Mouse (Mus musculus) hindbrain, embryonic 10.5 days (tissue): ENCODE measurements around the gene Fam114a1. TPM values are rescaled to one million over a fixed set of nuclear protein-coding genes. Genes with fewer than 3 reads are reported as not detected.
A peak's percentile ranks its signal among the peaks of the same experiment; 100 is the strongest.

ENCODE experiments used
- DNase-seq: peaks from one replicate; pipeline ENCODE4 v3.0.0-alpha.2; 2017; ENCODE audit warnings: low spot score
- H3K27ac ChIP-seq: fragments of 300-500 bp; sonication (generic); 2 replicates; pipeline ENCODE4 v1.5.1; 2016; ENCODE audit warnings: mild to moderate bottlenecking, moderate library complexity
- H3K27me3 ChIP-seq: fragments of 300-500 bp; sonication (generic); 2 replicates; pipeline ENCODE4 v1.6.1; 2016; ENCODE audit warnings: mild to moderate bottlenecking; ENCODE audit not compliant: poor library complexity, insufficient read depth, severe bottlenecking
- H3K36me3 ChIP-seq: fragments of 300-500 bp; sonication (generic); 2 replicates; pipeline ENCODE4 v1.6.1; 2016; ENCODE audit warnings: mild to moderate bottlenecking, moderate library complexity
- H3K4me1 ChIP-seq: fragments of 300-500 bp; sonication (generic); replicated peaks from 2 replicates; pipeline ENCODE4 v1.6.1; 2016; ENCODE audit warnings: mild to moderate bottlenecking
- H3K4me3 ChIP-seq: fragments of 300-500 bp; sonication (generic); 2 replicates; pipeline ENCODE4 v1.5.1; 2016; ENCODE audit warnings: mild to moderate bottlenecking, moderate library complexity
- H3K9me3 ChIP-seq: fragments of 300-500 bp; sonication (generic); 2 replicates; pipeline ENCODE4 v1.6.1; 2016; ENCODE audit warnings: mild to moderate bottlenecking, moderate library complexity
- WGBS: fragments of 180-500 bp; shearing (Covaris S2); methylation state at CpG from one replicate; pipeline ENCODE4 v1.1.7; 2016; 5-methylcytosine and 5-hydroxymethylcytosine counted together
- polyA plus RNA-seq: library from polyadenylated mRNA; unstranded; fragments of >200 nt; fragmentation: Nextera tagmentation; extraction: Ambion mirVana; gene quantifications from 2 replicates; pipeline ENCODE4 v1.2.1, GENCODE M21; 2016

Gene Fam114a1
- polyA plus RNA-seq, 1 experiment from 2014 or later: 18.3 TPM

DNA sequence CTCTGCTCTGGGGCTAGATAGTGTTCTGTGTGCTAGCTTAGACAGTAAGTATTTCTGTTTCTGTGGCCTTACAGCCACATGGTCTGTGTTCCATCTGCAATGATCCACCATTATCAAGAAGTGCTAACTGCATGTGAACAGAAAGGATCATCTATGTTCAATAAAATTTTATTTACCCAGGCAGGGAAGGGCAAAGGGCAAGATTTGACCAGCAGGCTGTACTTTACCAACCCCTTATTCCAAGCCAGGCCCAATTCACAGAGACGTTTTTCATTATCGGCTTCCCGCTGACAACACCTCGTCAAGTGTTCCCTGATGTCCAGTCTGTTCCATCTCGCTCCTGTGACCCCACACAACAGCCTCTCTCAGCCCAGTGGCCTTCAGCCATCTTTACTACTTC, 5.2 kb downstream of the Fam114a1 start:
- no peak overlapping the region for H3K27ac ChIP-seq
- H3K27me3 ChIP-seq: peaks cover 12% of the 10 kb centered on the region; the same call in 1 of the 2 replicates
- no peaks in the 10 kb centered on the region for H3K9me3 ChIP-seq
- H3K36me3 ChIP-seq: no peaks in the 10 kb centered on the region
- no peak for DNase-seq
- no peak overlapping the region for H3K4me3 ChIP-seq
- WGBS: 74% methylated on average over 5 of the region's 5 CpGs
- H3K4me1 ChIP-seq: peaks cover 14% of the 10 kb centered on the region

DNA sequence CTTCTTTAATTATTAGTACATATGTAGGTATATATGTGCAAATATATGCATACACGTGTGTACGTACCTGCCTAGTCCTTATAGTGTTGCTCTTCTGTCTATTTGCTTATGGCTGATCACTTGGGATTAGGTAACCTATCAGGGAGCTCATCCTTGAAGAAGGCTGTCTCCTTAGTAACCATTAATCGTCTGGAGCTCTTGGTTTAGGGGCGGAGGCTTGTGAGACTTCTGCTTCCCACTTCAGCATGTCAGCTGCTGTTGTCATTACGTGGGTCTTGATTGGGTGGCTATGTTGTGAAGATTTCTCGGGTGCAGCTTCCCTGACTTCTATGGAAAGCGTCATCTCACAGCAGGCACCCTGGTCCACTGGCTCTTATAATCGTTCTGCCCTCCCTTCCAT, 7.3 kb downstream of the Fam114a1 start:
- Histone ChIP-seq H3K4me3 (no peak overlapping the region), H3K4me1 (no peaks in the 10 kb centered on the region), H3K36me3 (0 out of 2 replicates have a peak, but pooled peaks cover 3% of the 10 kb centered on the region), H3K27ac (no peak overlapping the region), H3K9me3 (no peaks in the 10 kb centered on the region), H3K27me3 (no peaks in the 10 kb centered on the region)
- no peak for DNase-seq
- WGBS: 81% methylated on average over 8 of the region's 8 CpGs

DNA sequence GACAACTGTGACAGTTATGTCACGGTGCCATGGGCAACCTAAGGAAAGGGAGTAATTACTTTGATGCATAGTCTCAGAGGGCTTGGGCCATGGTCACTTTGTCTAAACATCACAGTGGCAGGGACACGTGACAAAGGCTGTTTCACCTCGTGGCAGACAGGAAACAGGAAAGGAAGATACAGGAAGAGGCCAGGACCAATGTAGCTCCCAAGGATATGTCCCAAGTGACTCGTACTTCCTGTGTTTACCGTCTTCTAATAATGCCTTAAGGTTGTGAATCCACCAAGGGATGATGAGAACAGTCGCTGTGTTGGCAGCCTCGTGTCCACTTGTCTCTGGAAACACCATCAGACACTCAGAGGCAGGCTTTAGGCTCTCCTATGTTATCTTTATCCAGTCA, 16.1 kb downstream of the Fam114a1 start:
- no peaks in the 10 kb centered on the region for H3K4me1 ChIP-seq
- no peaks in the 10 kb centered on the region for H3K27me3 ChIP-seq
- H3K4me3 ChIP-seq: no peak overlapping the region
- DNase-seq: no peak
- WGBS: 80% methylated on average over 7 of the region's 7 CpGs
- no peaks in the 10 kb centered on the region for H3K9me3 ChIP-seq
- H3K27ac ChIP-seq: no peak overlapping the region
- 0 out of 2 replicates have a peak, but pooled peaks cover 3% of the 10 kb centered on the region for H3K36me3 ChIP-seq

DNA sequence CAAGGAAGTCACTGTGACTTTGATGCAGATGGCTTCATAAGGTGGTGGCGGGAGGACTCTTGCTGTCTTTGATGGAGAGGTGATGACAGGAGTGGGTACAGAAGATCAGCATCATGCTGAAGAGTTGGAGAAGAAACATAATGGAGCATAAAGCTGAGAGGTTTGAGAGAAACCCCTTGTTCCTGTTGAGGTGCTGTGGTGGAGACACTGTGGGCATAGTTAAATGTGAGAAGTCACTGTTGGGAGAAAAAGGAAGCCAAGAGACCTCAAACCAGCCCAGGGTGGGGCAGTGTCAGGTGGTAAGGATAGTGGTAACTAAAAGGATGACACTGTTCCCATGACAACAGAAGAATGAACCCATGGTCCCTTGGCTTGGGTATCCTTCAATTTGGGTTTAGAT, 20.1 kb downstream of the Fam114a1 start:
- H3K4me3 ChIP-seq: no peak overlapping the region
- H3K9me3 ChIP-seq: no peaks in the 10 kb centered on the region
- H3K27me3 ChIP-seq: no peaks in the 10 kb centered on the region
- no peak for DNase-seq
- no peaks in the 10 kb centered on the region for H3K4me1 ChIP-seq
- no peak overlapping the region for H3K27ac ChIP-seq
- no peaks in the 10 kb centered on the region for H3K36me3 ChIP-seq
- 90% methylated on average over 1 of the region's 1 CpGs for WGBS

DNA sequence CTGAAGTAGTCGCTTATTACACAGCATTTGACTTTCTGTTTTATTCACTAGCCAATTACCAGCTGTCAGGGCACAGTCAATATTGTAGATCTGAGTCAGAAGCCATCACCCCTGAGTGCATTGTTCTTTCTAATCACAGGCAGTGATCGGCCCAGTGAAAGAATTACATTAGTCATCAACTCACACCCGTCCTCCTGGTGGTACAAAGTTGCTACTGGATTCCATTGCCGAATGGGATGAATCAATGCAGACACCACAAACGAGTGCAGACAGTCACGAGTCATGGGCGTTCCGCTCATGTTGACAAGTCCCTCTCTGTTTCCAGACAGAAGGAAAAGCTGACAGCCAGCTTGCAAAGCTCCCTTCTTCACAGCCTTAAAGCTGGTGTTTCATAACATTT, 22.7 kb downstream of the Fam114a1 start:
- H3K4me1 ChIP-seq: no peaks in the 10 kb centered on the region
- no peak overlapping the region for H3K27ac ChIP-seq
- H3K36me3 ChIP-seq: no peaks in the 10 kb centered on the region
- no peak for DNase-seq
- H3K9me3 ChIP-seq: no peaks in the 10 kb centered on the region
- H3K27me3 ChIP-seq: no peaks in the 10 kb centered on the region
- 80% methylated on average over 8 of the region's 8 CpGs for whole genome bisulfite sequencing
- H3K4me3 ChIP-seq: no peak overlapping the region

DNA sequence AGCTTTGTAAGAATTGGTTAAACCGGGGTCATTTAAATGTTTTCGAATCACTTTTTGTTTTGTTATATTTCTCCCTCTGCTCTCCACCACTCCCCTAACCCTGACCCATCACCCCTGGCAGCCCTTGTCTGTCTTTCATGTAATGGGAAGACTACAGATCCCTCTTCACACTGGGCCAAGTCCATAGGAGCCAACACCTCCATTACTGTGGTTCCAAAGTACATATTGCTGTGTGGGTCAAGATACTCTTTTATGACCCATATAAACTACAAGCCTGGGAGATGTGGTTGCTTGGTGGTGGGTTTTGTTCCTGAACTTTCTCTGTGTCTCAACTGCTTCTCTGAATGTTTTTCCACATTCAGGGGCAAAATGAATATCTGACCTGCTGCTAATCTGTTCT, 25.5 kb downstream of the Fam114a1 start:
- no peak overlapping the region for H3K4me3 ChIP-seq
- WGBS: 95% methylated on average over 2 of the region's 2 CpGs
- no peak for DNase-seq
- no peaks in the 10 kb centered on the region for H3K4me1 ChIP-seq
- H3K9me3 ChIP-seq: no peaks in the 10 kb centered on the region
- no peaks in the 10 kb centered on the region for H3K27me3 ChIP-seq
- H3K36me3 ChIP-seq: no peaks in the 10 kb centered on the region
- no peak overlapping the region for H3K27ac ChIP-seq

DNA sequence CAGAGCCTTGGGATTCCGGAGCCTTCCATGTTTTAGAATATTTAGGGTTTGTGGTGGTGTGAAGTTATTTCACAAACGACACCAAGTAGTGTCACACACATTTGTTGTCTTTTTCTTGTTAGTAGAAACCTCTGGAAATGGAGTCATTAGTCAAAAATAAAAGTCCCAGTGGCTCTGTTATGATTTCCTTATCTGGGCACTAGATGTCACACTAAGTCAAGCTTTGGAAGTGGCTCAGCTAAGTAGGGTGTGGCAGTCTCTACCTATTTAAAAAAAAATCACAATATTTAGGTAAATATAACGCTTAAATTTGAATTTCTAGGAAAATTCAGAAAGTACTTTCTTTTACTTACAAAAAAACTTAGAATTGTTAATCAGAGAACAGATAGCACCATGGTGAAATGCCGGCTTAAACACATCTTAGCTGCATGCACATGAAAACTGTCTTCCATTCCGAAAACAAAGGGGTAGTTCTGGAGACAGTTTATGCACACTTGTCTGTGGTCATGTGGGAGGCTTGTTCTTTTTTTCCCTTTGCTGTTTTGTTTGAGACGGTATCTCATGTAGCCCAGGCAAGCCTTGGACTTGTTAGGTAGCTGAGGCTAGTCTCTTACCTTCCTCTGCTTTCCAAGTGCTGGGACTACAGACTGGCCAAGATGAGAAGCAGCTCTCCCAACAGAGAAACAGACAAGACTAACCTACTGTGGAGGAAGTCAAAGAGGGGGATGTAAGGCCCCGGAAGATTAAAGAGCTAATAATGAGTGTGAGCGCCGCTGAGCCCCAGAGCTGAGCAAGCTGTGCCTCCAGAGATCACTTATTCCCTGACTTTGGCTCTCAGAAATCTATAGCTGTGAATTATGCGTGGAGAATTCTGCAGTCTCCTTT, 33.3 kb downstream of the Fam114a1 start:
- Histone ChIP-seq H3K4me1 (peaks cover 10% of the 10 kb centered on the region), H3K27ac (peak overlapping the region; percentile 13), H3K36me3 (no peaks in the 10 kb centered on the region), H3K27me3 (no peaks in the 10 kb centered on the region), H3K4me3 (no peak overlapping the region), H3K9me3 (no peaks in the 10 kb centered on the region)
- no peak for DNase-seq
- 68% methylated on average over 10 of the region's 10 CpGs for WGBS

DNA sequence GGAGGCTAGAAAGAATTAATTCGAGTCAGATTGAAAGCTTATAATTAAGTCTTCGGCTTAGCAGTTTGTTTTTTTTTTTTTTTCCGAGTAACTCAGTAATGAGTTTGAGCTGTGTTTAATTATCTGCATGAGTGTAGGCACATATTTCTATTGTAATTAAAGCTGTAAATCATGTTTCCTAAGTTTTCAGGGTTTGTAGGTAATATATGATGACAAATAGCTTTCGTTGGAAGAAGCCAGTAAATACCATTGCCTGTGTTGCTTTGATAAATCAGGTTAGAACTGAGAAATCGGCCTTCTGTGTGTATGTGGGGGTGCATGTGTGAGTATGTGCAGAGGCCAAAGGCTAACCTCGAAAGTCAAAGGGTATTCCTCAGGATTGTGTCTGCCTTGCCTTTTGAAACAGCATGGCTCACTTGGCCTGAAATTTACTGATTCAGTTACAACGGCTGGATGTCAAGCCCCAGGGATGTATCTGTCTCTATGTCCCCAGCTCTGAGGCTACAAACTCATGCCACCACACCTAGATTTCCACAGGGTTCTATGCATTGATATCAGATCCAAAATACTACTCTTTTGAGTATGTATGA, 34.2 kb downstream of the Fam114a1 start:
- Histone ChIP-seq H3K36me3 (no peaks in the 10 kb centered on the region), H3K4me1 (peaks cover 10% of the 10 kb centered on the region), H3K9me3 (no peaks in the 10 kb centered on the region), H3K4me3 (no peak overlapping the region), H3K27ac (no peak overlapping the region), H3K27me3 (no peaks in the 10 kb centered on the region)
- WGBS: 79% methylated on average over 7 of the region's 7 CpGs
- DNase-seq: no peak

DNA sequence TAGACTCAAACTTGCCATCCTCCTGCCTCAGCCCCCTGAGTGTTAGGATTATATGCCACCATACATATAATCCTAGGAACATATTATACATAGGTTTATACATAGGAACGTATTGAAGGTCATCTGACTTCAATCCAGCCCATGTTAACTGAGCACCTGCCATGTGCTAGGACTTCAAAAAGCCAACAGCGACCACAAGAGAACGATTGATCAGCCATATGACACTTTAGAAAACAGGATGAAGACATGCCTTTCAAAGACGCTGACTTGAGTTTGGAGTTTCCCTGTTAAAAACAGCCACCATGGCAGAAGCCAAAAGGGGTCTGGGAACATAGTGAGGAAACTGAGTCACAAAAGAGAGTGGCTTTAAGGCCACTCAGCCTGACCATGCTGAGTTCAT, 35.4 kb downstream of the Fam114a1 start:
- DNase-seq: no peak
- Histone ChIP-seq H3K27me3 (no peaks in the 10 kb centered on the region), H3K27ac (no peak overlapping the region), H3K36me3 (peaks cover 7% of the 10 kb centered on the region), H3K9me3 (no peaks in the 10 kb centered on the region), H3K4me1 (peaks cover 10% of the 10 kb centered on the region), H3K4me3 (no peak overlapping the region)
- 92% methylated on average over 4 of the region's 4 CpGs for WGBS

DNA sequence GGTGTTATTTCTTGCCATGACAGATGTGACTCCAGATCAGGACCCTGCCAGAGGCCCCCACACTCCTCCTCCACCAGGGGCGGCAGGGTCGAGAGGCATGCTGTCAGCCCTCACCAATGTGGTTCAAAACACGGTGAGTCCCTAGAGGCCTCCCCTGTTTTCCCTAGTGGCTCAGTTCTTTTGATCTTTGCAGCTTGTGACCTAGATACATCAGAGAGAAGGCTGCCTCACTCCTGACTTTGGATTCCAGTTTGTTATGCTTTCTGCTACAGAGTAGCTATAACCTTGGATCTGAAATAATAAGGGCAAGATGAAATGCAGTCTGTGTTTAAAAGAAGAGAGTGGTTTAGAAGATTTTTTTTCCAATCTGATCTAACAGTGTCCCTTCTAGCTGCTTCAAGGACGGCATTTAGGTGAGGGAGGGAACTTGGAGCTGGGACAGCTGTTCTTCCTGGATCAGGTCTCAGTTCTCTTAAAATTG, 36.2 kb downstream of the Fam114a1 start:
- Histone ChIP-seq H3K4me1 (peaks cover 10% of the 10 kb centered on the region), H3K4me3 (no peak overlapping the region), H3K36me3 (peaks cover 11% of the 10 kb centered on the region), H3K9me3 (no peaks in the 10 kb centered on the region), H3K27ac (no peak overlapping the region; the same call in 1 of the 2 replicates), H3K27me3 (no peaks in the 10 kb centered on the region)
- peak; percentile 6 for DNase-seq
- WGBS: 49% methylated on average over 4 of the region's 4 CpGs

DNA sequence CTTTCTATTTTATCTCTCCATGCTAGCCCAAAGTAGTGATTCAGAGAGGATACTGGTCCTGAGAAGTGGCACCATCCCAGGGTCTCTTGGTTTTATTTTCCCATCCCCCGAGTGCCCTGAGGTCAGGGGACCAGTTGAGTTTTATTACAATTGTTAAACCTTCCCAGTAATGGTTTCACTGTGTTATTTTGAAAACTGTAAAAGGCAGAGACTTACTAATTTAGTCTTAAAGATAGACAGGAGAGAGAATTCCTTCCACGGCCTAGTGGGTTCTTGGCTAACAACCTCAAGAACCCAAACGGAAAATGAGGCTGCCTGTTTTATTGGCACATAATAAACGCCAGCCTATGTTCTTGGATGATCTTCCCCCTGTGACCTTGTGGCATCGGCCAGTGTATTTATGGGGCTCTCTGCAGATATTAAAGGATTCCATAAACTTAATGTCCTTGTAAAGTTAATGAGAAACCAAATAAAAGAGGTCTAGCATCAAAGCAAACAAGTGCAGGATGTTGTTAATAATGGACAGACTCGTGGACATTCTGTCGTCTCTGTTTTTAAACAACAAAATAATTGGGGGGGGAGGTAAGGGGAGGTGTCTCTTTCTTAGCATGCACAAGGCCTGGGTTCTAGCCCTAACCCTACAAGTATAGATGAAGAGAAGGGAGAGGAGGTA, 42.2 kb downstream of the Fam114a1 start:
- H3K4me1 ChIP-seq: 0 out of 2 replicates have a peak, but pooled peaks cover 5% of the 10 kb centered on the region
- H3K27ac ChIP-seq: no peak overlapping the region
- H3K4me3 ChIP-seq: no peak overlapping the region
- DNase-seq: no peak
- H3K36me3 ChIP-seq: peaks cover 11% of the 10 kb centered on the region
- no peaks in the 10 kb centered on the region for H3K9me3 ChIP-seq
- WGBS: 89% methylated on average over 7 of the region's 7 CpGs
- no peaks in the 10 kb centered on the region for H3K27me3 ChIP-seq

DNA sequence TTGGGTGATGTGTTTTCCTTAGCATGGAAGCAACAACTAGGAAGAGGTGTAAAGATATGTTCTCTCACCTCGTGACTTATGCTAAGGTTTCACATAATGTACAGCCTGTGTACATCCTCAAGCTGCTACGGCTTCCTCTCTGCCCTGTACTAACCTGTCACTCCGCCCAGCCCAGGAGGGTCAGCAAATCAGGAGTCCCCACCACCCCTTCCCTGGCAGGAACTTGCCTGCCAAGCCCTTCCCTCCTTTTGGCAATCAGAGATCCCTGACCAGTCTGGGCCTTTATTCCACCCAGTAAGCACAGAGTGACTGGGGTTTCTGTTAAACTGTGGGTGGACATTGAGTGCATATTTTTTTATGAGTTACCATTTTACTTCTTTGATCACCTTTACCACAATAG, 45.6 kb downstream of the Fam114a1 start:
- Histone ChIP-seq H3K27ac (no peak overlapping the region), H3K4me1 (0 out of 2 replicates have a peak, but pooled peaks cover 5% of the 10 kb centered on the region), H3K27me3 (no peaks in the 10 kb centered on the region), H3K9me3 (no peaks in the 10 kb centered on the region), H3K4me3 (no peak overlapping the region), H3K36me3 (peaks cover 1% of the 10 kb centered on the region)
- WGBS: 88% methylated on average over 3 of the region's 3 CpGs
- no peak for DNase-seq

DNA sequence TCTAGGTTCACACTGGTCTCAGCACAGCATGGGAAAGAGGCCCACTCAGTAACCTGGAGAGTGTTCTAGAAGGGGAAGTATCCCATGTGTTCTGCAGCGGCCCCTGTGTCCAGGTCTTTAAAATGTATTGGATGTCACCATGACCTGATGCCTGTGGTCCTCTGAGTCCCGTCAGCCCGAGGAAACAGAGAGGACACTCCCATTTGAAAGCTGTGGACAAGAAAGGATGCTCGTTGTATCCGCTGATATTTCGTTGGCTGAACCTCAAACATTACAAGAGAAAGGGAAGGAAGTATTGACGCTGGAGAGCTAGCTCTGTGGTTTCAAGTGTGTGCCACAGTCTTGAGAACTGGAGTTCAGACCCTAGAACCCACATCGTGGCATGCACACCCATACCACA, 49.2 kb downstream of the Fam114a1 start:
- DNase-seq: no peak
- no peaks in the 10 kb centered on the region for H3K4me1 ChIP-seq
- H3K27me3 ChIP-seq: no peaks in the 10 kb centered on the region
- no peak overlapping the region for H3K27ac ChIP-seq
- no peaks in the 10 kb centered on the region for H3K9me3 ChIP-seq
- H3K36me3 ChIP-seq: peaks cover 12% of the 10 kb centered on the region; the same call in 1 of the 2 replicates
- 84% methylated on average over 8 of the region's 8 CpGs for WGBS
- H3K4me3 ChIP-seq: no peak overlapping the region
